Mouse (Mus musculus) embryonic facial prominence, embryonic 11.5 days (tissue): ENCODE data around the gene Ak5. TPM values are rescaled to one million over a fixed set of nuclear protein-coding genes. Genes with fewer than 3 reads are reported as not detected.
"Not testable (repeated sequence)": the region's sequence is repeated elsewhere in the genome, so short reads cannot be mapped to it uniquely, and the experiment has no call there.

ENCODE experiments used
- ATAC-seq: fragments of 200-750 bp; cut with Nextera tagmentation; replicated peaks from 2 replicates; pipeline ENCODE4 v1.8.0; 2017; ENCODE audit warnings: low read depth; ENCODE audit not compliant: insufficient number of reproducible peaks, low FRiP score, low TSS enrichment
- DNase-seq: peaks from one replicate; pipeline ENCODE4 v3.0.0-alpha.2; 2015; ENCODE audit warnings: low spot score
- H3K27ac ChIP-seq: fragments of 300-500 bp; sonication (generic); replicated peaks from 2 replicates; pipeline ENCODE4 v1.5.1; 2014; ENCODE audit warnings: mild to moderate bottlenecking, low read depth, low read length, control low read depth
- H3K27me3 ChIP-seq: fragments of 300-500 bp; sonication (generic); 2 replicates; pipeline ENCODE4 v1.6.1; 2014; ENCODE audit warnings: mild to moderate bottlenecking, low read length, moderate library complexity, mixed read lengths; ENCODE audit not compliant: control insufficient read depth, insufficient read depth
- H3K36me3 ChIP-seq: fragments of 300-500 bp; sonication (generic); replicated peaks from 2 replicates; pipeline ENCODE4 v1.6.1; 2014; ENCODE audit warnings: low read depth, mild to moderate bottlenecking, low read length, moderate library complexity, mixed read lengths; ENCODE audit not compliant: control insufficient read depth, insufficient read depth
- H3K4me1 ChIP-seq: fragments of 300-500 bp; sonication (generic); 2 replicates; pipeline ENCODE4 v1.6.1; 2014; ENCODE audit warnings: low read length, mixed read lengths; ENCODE audit not compliant: control insufficient read depth, insufficient read depth
- H3K4me2 ChIP-seq: fragments of 300-500 bp; sonication (generic); 2 replicates; pipeline ENCODE4 v1.6.1; 2014; ENCODE audit warnings: low read depth, mild to moderate bottlenecking, control low read depth, low read length, moderate library complexity
- H3K4me3 ChIP-seq: fragments of 300-500 bp; sonication (generic); 2 replicates; pipeline ENCODE4 v1.5.1; 2014; ENCODE audit warnings: low read depth, low read length, control low read depth
- H3K9ac ChIP-seq: fragments of 300-500 bp; sonication (generic); replicated peaks from 2 replicates; pipeline ENCODE4 v1.6.1; 2014; ENCODE audit warnings: mild to moderate bottlenecking, control low read depth, low read length
- H3K9me3 ChIP-seq: fragments of 300-500 bp; sonication (generic); replicated peaks from 2 replicates; pipeline ENCODE4 v1.6.1; 2016; ENCODE audit warnings: mild to moderate bottlenecking, low read length, inconsistent platforms, mixed read lengths; ENCODE audit not compliant: control insufficient read depth
- WGBS: fragments of 180-500 bp; shearing (Covaris S2); extraction: QIAGEN DNeasy Blood & Tissue Kit; methylation state at CpG from one replicate; pipeline ENCODE4 v1.1.7; 2014; 5-methylcytosine and 5-hydroxymethylcytosine counted together
- polyA plus RNA-seq: library from polyadenylated mRNA; unstranded; fragments of >200 nt; fragmentation: Nextera tagmentation; extraction: Ambion mirVana; gene quantifications from 2 replicates; pipeline ENCODE4 v1.2.1, GENCODE M21; 2014

Gene Ak5
- polyA plus RNA-seq, 1 experiment from 2014 or later, result 0.63 TPM

GRCm38 (mm10) chr3:152701536-152701935 lies 33.4 kb upstream of the Ak5 start:
- not testable (repeated sequence) for H3K27ac ChIP-seq, H3K27me3 ChIP-seq, H3K36me3 ChIP-seq, H3K9ac ChIP-seq, H3K4me3 ChIP-seq, DNase-seq, H3K9me3 ChIP-seq, H3K4me2 ChIP-seq, H3K4me1 ChIP-seq
- 90% methylated on average over 8 of the region's 8 CpGs for WGBS
- ATAC-seq, result 0 out of 2 replicates have a peak, but pooled peaks have one; percentile 65

DNA sequence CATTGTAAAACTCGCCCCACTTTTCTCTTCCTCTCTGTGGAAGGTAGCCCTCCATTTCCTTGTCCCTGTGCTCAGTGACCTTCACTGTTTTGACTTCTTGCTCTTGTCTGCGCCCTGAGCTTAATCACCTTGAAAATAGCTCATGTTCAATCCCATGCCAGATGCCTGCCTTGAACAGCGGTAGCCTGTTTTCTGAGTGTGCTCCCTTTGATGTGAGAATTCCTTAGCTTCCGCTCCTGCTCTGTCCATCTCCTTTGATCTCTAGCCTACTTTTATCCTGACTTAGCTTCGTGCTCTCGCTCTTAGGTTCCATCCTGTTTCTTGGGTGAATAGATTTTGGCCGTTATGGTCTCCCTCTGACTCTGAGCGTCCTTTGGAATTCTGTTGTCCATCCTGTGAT lies 31.1 kb upstream of the Ak5 start:
- H3K4me2 ChIP-seq, result no peak overlapping the region
- DNase-seq, result no peak
- WGBS, result 69% methylated on average over 8 of the region's 8 CpGs

GRCm38 (mm10) chr3:152698017-152698416 lies 29.9 kb upstream of the Ak5 start:
- no peaks in the 10 kb centered on the region for H3K4me1 ChIP-seq
- no peak overlapping the region for H3K27ac ChIP-seq
- ATAC-seq (no peak), DNase-seq (no peak)
- no peaks in the 10 kb centered on the region for H3K9me3 ChIP-seq
- no peak overlapping the region for H3K9ac ChIP-seq
- H3K27me3 ChIP-seq, result no peaks in the 10 kb centered on the region
- no peaks in the 10 kb centered on the region for H3K36me3 ChIP-seq
- 83% methylated on average over 5 of the region's 5 CpGs for WGBS
- H3K4me3 ChIP-seq, result no peak overlapping the region
- H3K4me2 ChIP-seq, result no peak overlapping the region

More for the DNA sequence above, 31.1 kb upstream of the Ak5 start:
- Histone ChIP-seq H3K4me1 (no peaks in the 10 kb centered on the region), H3K4me3 (no peak overlapping the region), H3K27me3 (no peaks in the 10 kb centered on the region), H3K36me3 (no peaks in the 10 kb centered on the region), H3K27ac (no peak overlapping the region), H3K9ac (no peak overlapping the region), H3K9me3 (no peaks in the 10 kb centered on the region)
- no peak for ATAC-seq

DNA sequence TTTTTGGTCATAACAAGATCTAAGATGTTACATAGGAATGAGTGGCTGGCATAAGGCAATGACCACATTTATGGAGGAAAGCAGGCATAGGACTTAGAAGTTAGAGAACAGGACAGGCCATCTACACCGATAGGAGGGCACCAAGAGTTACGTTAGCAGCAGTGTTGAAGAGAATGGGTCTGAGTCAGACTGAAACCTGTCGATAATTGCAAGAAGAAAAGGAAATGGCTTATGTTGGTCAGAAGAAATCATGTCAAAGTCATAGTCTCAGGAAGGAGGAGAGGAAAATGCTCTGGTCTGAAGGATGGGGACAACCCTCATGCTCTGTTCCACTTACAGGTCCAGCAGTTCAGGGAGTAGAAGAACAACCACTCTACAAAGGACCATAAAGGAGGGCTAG lies 26.8 kb upstream of the Ak5 start:
- Histone ChIP-seq H3K36me3 (no peaks in the 10 kb centered on the region), H3K4me3 (no peak overlapping the region), H3K27ac (no peak overlapping the region), H3K4me2 (no peak overlapping the region), H3K9me3 (no peaks in the 10 kb centered on the region), H3K4me1 (no peaks in the 10 kb centered on the region), H3K9ac (no peak overlapping the region), H3K27me3 (no peaks in the 10 kb centered on the region)
- ATAC-seq (no peak), DNase-seq (no peak)
- WGBS, result 91% methylated on average over 3 of the region's 3 CpGs

DNA sequence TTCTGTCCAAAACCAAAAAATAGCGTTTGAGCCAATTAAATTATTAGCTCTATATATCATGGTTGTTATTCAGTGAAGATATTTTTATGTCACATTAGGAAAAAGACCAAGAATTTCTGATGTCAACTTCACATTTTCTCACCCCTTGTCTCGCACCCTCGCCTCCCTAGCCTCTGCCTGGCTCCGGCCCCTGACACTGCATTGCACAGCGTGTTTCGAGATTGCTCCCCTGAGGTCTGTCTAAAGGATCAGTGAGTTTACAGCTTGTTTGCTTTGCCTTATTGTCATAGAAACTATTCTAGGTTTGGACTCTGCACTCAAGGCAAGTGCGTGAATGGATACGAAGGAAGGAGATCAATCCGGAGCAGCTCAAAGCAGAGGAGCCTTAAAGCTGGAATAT lies 20.9 kb upstream of the Ak5 start:
- Histone ChIP-seq H3K4me1 (no peaks in the 10 kb centered on the region), H3K36me3 (no peaks in the 10 kb centered on the region), H3K9me3 (no peaks in the 10 kb centered on the region), H3K9ac (no peak overlapping the region), H3K27me3 (no peaks in the 10 kb centered on the region), H3K4me3 (no peak overlapping the region), H3K4me2 (no peak overlapping the region), H3K27ac (no peak overlapping the region)
- DNase-seq (no peak), ATAC-seq (no peak)
- WGBS, result 86% methylated on average over 9 of the region's 9 CpGs

DNA sequence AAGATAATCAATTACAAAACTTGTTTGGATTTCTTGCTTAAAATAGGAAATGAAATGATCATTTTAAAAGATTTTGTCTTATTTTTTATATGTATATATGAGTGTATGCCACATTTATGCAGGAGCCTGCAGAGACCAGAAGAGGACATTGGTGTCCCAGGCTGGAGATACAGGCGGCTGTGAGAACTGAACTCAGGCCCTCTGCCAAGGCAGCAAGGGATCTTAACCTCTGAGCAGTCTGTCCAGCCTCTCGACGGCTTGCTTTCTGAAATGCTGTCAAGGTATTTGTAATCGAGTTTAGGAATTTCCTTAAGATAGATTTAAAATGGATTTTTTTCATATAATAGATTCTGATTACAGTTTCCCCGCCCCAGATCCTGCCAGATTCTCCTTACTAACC lies 20.4 kb upstream of the Ak5 start:
- WGBS, result 82% methylated on average over 5 of the region's 5 CpGs

DNA sequence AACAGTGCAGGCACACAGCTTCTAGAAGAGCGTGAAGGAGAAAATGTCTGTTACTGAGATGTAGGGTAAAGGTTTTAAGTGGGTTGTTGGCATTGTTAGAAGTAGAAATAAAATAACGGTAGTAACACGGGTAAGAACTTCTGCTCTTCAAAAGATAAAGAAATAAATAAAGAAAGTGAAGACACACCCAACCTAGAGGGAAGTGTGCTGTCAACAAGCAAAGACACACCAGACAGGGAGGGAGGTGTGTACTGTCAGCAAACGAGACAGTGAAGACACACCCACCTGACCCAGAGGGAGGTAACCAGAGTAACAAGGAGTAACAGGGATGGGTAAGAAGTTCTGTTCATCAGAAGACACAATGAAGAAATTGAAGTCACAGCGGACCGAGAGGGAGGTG lies 6.5 kb upstream of the Ak5 start:
- DNase-seq (no peak), ATAC-seq (no peak)
- Histone ChIP-seq H3K27ac (no peak overlapping the region), H3K27me3 (no peaks in the 10 kb centered on the region), H3K36me3 (no peaks in the 10 kb centered on the region), H3K9me3 (no peaks in the 10 kb centered on the region), H3K4me3 (no peak overlapping the region), H3K9ac (no peak overlapping the region), H3K4me2 (no peak overlapping the region), H3K4me1 (no peaks in the 10 kb centered on the region)
- WGBS, result 81% methylated on average over 6 of the region's 6 CpGs

More for the DNA sequence above, 20.4 kb upstream of the Ak5 start:
- no peaks in the 10 kb centered on the region for H3K36me3 ChIP-seq
- H3K4me3 ChIP-seq, result no peak overlapping the region
- no peak overlapping the region for H3K27ac ChIP-seq
- H3K4me1 ChIP-seq, result no peaks in the 10 kb centered on the region
- H3K4me2 ChIP-seq, result no peak overlapping the region
- DNase-seq (no peak), ATAC-seq (no peak)
- no peaks in the 10 kb centered on the region for H3K9me3 ChIP-seq
- H3K9ac ChIP-seq, result no peak overlapping the region
- H3K27me3 ChIP-seq, result no peaks in the 10 kb centered on the region

- Histone ChIP-seq H3K4me3 (no peak overlapping the region), H3K4me1 (no peaks in the 10 kb centered on the region)
- 81% methylated on average over 3 of the region's 3 CpGs for WGBS
Measured at GRCm38 (mm10) chr3:152669783-152670182, 1.6 kb upstream of the Ak5 start.

More at GRCm38 (mm10) chr3:152669783-152670182, 1.6 kb upstream of the Ak5 start:
- no peak overlapping the region for H3K27ac ChIP-seq
- no peak for DNase-seq
- H3K27me3 ChIP-seq, result peaks cover 5% of the 10 kb centered on the region
- no peak for ATAC-seq
- no peaks in the 10 kb centered on the region for H3K9me3 ChIP-seq
- no peak overlapping the region for H3K9ac ChIP-seq
- H3K4me2 ChIP-seq, result no peak overlapping the region
- no peaks in the 10 kb centered on the region for H3K36me3 ChIP-seq
